Mouse (Mus musculus) heart, embryonic 10.5 days (tissue): ENCODE results near the gene Atp6ap1l. TPM values are rescaled to one million over a fixed set of nuclear protein-coding genes. Genes with fewer than 3 reads are reported as not detected.
"Not testable (repeated sequence)": the region's sequence is repeated elsewhere in the genome, so short reads cannot be mapped to it uniquely, and the experiment has no call there.

Source experiments
- DNase-seq: peaks from one replicate; pipeline ENCODE4 v3.0.0-alpha.2; 2017; ENCODE audit warnings: low spot score
- H3K27ac ChIP-seq: fragments of 300-500 bp; sonication (generic); 2 replicates; pipeline ENCODE4 v1.5.1; 2016; ENCODE audit warnings: mild to moderate bottlenecking
- H3K27me3 ChIP-seq: fragments of 300-500 bp; sonication (generic); 2 replicates; pipeline ENCODE4 v1.6.1; 2016; ENCODE audit warnings: mild to moderate bottlenecking; ENCODE audit not compliant: poor library complexity, insufficient read depth, severe bottlenecking
- H3K36me3 ChIP-seq: fragments of 300-500 bp; sonication (generic); 2 replicates; pipeline ENCODE4 v1.6.1; 2016; ENCODE audit warnings: mild to moderate bottlenecking, moderate library complexity
- H3K4me1 ChIP-seq: fragments of 300-500 bp; sonication (generic); 2 replicates; pipeline ENCODE4 v1.6.1; 2016; ENCODE audit warnings: mild to moderate bottlenecking
- H3K4me3 ChIP-seq: fragments of 300-500 bp; sonication (generic); 2 replicates; pipeline ENCODE4 v1.5.1; 2016; ENCODE audit warnings: mild to moderate bottlenecking, moderate library complexity
- H3K9me3 ChIP-seq: fragments of 300-500 bp; sonication (generic); 2 replicates; pipeline ENCODE4 v1.6.1; 2016; ENCODE audit warnings: mild to moderate bottlenecking, moderate library complexity
- WGBS: fragments of 180-500 bp; shearing (Covaris S2); methylation state at CpG from one replicate; pipeline ENCODE4 v1.1.7; 2016; 5-methylcytosine and 5-hydroxymethylcytosine counted together
- polyA plus RNA-seq: library from polyadenylated mRNA; unstranded; fragments of >200 nt; fragmentation: Nextera tagmentation; extraction: Ambion mirVana; gene quantifications from 2 replicates; pipeline ENCODE4 v1.2.1, GENCODE M21; 2016

Atp6ap1l gene
- 0.39 TPM in 1 of 2 replicates, not detected in the other for polyA plus RNA-seq

DNA sequence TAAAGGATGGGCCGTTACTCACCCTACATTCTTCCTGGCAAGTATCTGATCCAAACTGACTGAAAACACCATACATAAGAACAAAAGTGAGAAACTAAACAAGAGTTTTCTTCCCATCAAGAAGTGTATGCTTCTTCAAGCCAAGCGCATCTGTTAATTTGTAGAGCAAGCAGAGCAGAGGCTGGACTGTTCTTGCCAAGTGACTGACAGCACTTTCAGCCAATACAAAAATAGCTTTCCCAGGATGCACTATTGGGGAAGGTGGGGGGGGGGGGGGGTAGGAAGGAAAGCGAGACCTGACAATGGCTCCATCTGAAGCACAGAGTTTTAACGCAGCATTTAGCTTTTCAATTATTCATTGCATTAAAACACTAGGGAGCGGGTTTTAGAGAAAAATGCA is at the start of gene Atp6ap1l:
Gene Atp6ap1l, minus strand, starts transcription at position 180 of the 400 bp plus-strand sequence.
- H3K27me3 ChIP-seq, result no peaks in the 10 kb centered on the region
- no peaks in the 10 kb centered on the region for H3K9me3 ChIP-seq
- WGBS, result 87% methylated on average over 5 of the region's 5 CpGs
- no peak for DNase-seq
- no peak within 1 kb of the TSS for H3K27ac ChIP-seq
- no peaks in the 10 kb centered on the region; the same call in 1 of the 2 replicates for H3K4me1 ChIP-seq
- H3K4me3 ChIP-seq, result no peak within 1 kb of the TSS
- no peaks in the 10 kb centered on the region; the same call in 1 of the 2 replicates for H3K36me3 ChIP-seq

DNA sequence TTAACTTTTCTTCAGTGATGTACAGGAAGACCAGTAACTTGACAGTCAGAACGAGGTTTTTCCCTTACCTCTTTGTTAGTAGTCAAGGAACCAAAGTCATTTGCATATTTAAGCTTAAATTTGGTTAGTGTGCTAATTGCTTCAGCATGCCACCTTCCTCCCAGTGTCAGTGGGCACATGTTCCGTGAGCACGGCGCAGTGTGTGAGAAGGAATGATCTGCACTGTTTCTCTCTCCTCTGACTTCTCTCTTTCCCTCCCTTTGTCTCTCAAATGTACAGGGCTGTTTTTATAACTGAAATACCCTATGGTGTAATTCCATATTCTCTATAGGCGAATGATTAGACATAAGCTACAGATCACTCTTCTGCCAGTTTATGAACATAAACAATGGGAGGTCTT is 34.4 kb upstream of the Atp6ap1l start:
- Histone ChIP-seq H3K4me3 (no peak overlapping the region), H3K36me3 (no peaks in the 10 kb centered on the region), H3K27me3 (no peaks in the 10 kb centered on the region), H3K4me1 (no peaks in the 10 kb centered on the region), H3K27ac (no peak overlapping the region), H3K9me3 (no peaks in the 10 kb centered on the region)
- WGBS, result 79% methylated on average over 5 of the region's 5 CpGs
- no peak for DNase-seq

DNA sequence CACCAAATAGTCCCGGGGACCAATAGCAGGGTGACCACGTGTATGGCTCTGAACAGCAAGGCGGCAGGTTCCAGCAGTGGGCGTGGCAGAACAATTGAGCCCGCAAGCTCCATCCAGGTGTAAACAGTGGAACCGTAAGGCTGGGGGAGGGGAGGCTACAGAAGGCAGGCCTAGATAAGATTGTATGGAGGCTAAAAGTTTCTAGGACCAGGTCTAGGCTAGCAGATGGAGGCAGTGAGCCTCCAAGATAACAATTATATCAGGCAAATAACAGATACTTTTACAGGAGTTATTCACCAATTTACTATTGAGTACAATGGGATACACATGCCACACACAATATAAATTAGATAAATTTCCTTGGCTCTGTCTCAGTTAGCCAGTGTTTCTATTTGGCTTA is 34.0 kb upstream of the Atp6ap1l start:
- Histone ChIP-seq H3K27me3 (no peaks in the 10 kb centered on the region), H3K36me3 (no peaks in the 10 kb centered on the region), H3K9me3 (no peaks in the 10 kb centered on the region), H3K27ac (no peak overlapping the region), H3K4me1 (no peaks in the 10 kb centered on the region), H3K4me3 (no peak overlapping the region)
- peak; percentile 87 for DNase-seq
- WGBS, result 51% methylated on average over 6 of the region's 6 CpGs

DNA sequence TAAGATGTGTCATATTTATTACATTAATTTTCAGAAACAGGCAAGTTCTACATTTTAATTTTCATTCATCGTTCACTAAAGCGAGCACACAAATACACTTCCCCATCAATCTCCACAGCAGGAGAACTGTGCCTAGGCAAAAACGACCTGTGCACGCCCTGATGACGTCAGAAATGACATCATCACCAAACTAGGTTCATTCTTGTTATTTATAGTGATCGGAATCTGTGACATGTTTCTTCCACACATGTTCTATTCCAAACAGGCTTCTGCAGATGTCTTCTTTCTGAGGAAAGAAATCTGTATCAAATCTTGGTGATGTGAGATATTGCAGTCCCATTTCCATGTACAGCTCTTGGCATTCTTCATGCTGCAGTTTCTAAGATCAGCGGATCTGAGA is 30.7 kb upstream of the Atp6ap1l start:
- Histone ChIP-seq H3K4me1 (no peaks in the 10 kb centered on the region), H3K27ac (no peak overlapping the region), H3K4me3 (no peak overlapping the region), H3K9me3 (no peaks in the 10 kb centered on the region), H3K36me3 (no peaks in the 10 kb centered on the region), H3K27me3 (no peaks in the 10 kb centered on the region)
- DNase-seq, result no peak
- WGBS, result 89% methylated on average over 7 of the region's 7 CpGs

DNA sequence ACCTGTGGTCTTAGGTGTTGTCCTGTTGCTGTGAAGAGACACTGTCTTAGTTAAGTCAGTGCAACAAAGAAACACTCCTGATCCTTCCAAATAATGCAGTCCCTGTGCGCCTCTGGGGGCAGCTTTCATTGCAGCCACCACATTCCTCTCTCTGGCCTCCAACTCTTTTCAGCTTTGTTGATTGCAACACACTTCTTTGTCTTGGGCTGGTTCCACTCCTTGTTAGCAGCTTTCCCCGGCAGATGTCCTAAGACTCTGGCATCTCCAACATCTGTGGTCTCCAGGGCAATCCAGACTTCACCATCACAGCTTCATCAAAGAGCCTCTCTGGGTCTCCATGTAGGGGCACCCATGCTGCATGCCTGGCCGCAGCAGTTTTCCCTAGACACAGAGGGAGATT is 28.1 kb upstream of the Atp6ap1l start:
- no peak overlapping the region for H3K4me3 ChIP-seq
- WGBS, result 67% methylated on average over 3 of the region's 3 CpGs
- H3K36me3 ChIP-seq, result peaks cover 6% of the 10 kb centered on the region; the same call in 1 of the 2 replicates
- no peaks in the 10 kb centered on the region for H3K4me1 ChIP-seq
- no peaks in the 10 kb centered on the region for H3K27me3 ChIP-seq
- no peaks in the 10 kb centered on the region for H3K9me3 ChIP-seq
- DNase-seq, result no peak
- H3K27ac ChIP-seq, result no peak overlapping the region

DNA sequence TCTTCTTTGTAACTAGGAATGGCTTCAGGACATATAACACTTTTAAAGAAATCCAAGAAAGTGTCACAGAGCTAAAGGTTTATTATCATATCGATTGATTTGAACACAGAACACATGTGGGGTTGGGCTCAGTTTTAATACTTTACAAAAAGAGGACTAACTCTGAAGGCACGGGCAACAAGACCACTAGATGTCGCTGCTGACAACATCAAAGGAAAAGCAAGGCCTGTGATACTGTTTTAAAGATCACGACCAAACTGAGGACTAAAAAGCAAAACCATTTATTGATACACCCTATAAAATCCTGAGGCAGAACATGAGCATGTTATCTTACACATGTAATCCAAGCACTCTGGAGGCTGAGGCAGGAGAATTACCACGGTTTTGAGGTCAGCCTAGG is 24.7 kb upstream of the Atp6ap1l start:
- 22% methylated on average over 5 of the region's 5 CpGs for WGBS
- no peak overlapping the region for H3K27ac ChIP-seq
- no peaks in the 10 kb centered on the region for H3K27me3 ChIP-seq
- DNase-seq, result no peak
- no peaks in the 10 kb centered on the region for H3K9me3 ChIP-seq
- H3K4me3 ChIP-seq, result no peak overlapping the region
- H3K36me3 ChIP-seq, result peaks cover 39% of the 10 kb centered on the region
- no peaks in the 10 kb centered on the region for H3K4me1 ChIP-seq

DNA sequence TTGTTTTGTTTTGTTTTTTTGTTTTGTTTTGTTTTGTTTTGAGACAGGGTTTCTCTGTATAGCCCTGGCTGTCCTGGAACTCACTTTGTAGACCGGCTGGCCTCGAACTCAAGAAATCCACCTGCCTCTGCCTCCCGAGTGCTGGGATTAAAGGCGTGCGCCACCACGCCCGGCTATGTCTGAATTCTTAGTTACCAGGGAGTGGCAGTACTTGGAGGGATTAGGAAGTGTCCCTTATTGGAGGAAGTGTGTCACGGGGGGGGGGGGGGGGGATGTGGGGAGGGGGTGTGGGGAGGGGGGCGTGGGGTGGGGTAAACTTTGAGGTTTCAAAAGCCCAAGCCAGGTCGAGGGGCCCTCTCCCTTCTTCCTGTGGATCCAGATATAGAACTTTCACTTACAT is 23.1 kb upstream of the Atp6ap1l start:
- not testable (repeated sequence) for H3K4me3 ChIP-seq, H3K9me3 ChIP-seq, H3K4me1 ChIP-seq, H3K27me3 ChIP-seq, DNase-seq, H3K27ac ChIP-seq
- 96% methylated on average over 8 of the region's 10 CpGs for WGBS
- peaks cover 41% of the 10 kb centered on the region for H3K36me3 ChIP-seq

DNA sequence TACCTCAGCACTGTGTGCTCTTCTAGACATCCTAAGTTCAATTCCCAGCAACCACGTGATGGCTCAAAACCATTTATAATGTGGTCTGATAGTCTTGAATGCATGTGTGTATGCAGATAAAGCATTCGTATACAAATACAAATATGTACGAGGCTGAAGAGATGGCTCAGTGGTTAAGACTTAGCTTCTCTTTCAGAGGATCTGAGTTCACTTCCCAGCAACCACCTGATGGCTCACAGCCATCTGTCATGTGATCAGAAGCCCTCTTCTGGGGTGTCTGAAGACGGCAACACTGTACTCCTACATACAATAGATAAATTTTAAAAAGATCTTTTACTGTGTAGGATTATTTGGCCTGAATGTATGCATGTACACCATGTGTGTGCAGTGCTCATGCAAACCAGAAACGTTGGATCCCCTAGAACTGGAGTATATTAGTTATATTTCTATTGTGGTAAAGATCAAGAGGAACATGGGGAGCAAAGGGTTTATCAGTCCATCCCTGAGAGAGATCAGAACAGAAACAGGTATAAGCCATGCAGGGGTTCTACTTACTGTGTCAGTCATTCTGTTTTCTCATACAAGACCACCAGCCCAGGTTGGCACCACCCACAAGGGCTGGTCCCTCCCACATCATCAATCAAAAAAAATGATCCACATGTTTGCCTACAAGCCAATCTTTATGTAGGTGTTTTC is 21.9 kb upstream of the Atp6ap1l start:
- peaks cover 41% of the 10 kb centered on the region for H3K36me3 ChIP-seq
- H3K27me3 ChIP-seq, result no peaks in the 10 kb centered on the region
- H3K4me3 ChIP-seq, result no peak overlapping the region
- 70% methylated on average over 5 of the region's 5 CpGs for WGBS
- no peak overlapping the region for H3K27ac ChIP-seq
- H3K4me1 ChIP-seq, result no peaks in the 10 kb centered on the region
- no peak for DNase-seq
- no peaks in the 10 kb centered on the region for H3K9me3 ChIP-seq

DNA sequence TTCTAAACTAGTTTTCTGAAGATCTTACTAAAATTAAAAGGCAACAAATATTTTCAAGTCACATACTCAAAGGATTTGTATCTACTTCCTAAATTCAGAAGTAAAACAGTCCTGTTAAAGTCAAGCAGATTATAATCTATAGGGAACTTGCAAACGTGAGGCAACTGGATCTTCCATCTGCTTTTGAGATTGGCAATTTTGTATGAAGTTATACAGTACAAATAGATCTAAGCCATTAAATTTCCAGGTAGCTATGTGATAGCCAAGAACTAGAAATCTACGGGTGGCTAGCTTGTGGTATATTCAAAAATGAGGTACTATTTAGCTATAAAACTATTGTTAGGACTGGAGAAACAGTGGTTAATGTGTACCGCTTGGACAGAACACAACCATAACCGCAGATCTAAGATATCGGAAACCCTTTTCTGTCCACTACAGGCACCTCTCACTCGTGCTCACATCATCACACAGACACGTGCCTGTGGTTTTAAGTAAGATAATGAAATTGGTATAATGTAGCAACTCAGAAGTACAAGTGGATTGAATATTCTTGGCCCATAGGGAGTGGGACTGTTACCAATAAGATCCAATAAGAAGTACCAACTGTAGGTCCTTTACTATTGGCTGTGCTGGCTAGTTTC is 21.1 kb upstream of the Atp6ap1l start:
- no peak overlapping the region for H3K4me3 ChIP-seq
- H3K9me3 ChIP-seq, result no peaks in the 10 kb centered on the region
- WGBS, result 77% methylated on average over 7 of the region's 7 CpGs
- H3K27ac ChIP-seq, result no peak overlapping the region
- H3K4me1 ChIP-seq, result no peaks in the 10 kb centered on the region
- no peaks in the 10 kb centered on the region for H3K27me3 ChIP-seq
- no peak for DNase-seq
- H3K36me3 ChIP-seq, result peaks cover 41% of the 10 kb centered on the region

DNA sequence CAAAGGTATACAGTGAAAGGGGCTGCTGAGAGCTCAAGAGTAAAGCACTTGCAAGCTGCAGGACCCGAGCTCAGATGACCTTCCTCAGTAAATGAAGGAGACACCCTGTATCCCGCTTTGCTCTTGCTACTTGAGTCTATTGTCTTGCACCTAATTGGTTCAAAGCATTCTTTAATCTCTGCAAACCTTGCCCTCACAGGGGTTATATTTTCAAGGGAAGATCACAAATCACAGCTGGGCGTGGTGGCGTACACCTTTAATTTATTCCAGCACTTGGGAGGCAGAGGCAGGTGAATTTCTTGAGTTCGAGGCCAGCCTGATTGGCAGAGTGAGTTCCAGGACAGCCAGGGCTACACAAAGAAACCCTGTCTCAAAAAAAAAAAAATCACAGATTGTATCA is 20.0 kb upstream of the Atp6ap1l start:
- no peak overlapping the region for H3K27ac ChIP-seq
- no peaks in the 10 kb centered on the region for H3K9me3 ChIP-seq
- H3K4me1 ChIP-seq, result no peaks in the 10 kb centered on the region
- no peak overlapping the region for H3K4me3 ChIP-seq
- WGBS, result 93% methylated on average over 5 of the region's 5 CpGs
- no peaks in the 10 kb centered on the region for H3K27me3 ChIP-seq
- H3K36me3 ChIP-seq, result peaks cover 41% of the 10 kb centered on the region
- DNase-seq, result no peak

DNA sequence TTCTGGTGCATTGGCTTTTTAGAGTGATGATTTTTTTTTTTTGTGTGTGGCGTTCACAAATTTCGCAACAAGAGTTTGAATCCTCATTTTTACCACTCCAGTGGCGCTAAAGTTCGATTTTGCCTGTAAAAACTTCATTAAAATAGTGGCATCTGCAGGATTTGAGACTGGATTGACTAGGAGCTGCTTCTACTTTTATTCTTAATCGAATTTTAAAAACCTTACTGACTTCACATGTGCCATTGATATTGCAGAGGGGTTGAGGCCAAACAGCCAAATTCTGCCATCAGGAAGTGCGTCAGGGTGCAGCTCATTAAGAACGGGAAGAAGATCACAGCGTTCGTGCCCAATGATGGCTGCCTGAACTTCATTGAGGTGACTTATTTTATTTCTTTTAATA is 18.9 kb upstream of the Atp6ap1l start:
- WGBS, result 50% methylated on average over 9 of the region's 9 CpGs
- no peaks in the 10 kb centered on the region for H3K9me3 ChIP-seq
- peak overlapping the region; percentile 98 for H3K27ac ChIP-seq
- no peaks in the 10 kb centered on the region for H3K4me1 ChIP-seq
- H3K36me3 ChIP-seq, result peaks cover 41% of the 10 kb centered on the region
- no peak for DNase-seq
- peak overlapping the region; percentile 92 for H3K4me3 ChIP-seq
- no peaks in the 10 kb centered on the region for H3K27me3 ChIP-seq

DNA sequence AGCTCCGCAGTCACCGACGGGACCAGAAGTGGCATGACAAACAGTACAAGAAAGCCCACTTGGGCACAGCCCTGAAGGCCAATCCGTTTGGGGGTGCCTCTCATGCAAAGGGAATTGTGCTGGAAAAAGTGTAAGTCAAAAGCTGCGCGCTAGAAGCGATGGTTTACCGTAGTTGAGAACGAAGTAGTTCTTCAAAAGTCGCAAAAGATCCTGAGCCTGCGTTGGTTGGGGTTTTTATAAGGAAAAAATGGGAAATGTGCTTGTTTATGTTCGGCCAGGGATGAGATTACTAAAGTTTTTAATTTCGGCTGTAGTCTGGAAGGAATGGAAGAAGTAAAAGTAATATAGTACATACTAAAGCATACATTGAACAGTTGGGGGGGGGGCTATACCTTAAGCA is 18.5 kb upstream of the Atp6ap1l start:
- DNase-seq, H3K4me1 ChIP-seq, H3K27me3 ChIP-seq, H3K9me3 ChIP-seq: not testable (repeated sequence)
- WGBS, result 2% methylated on average over 13 of the region's 13 CpGs
- peak overlapping the region; percentile 92 for H3K4me3 ChIP-seq
- peak overlapping the region; percentile 98 for H3K27ac ChIP-seq
- H3K36me3 ChIP-seq, result peaks cover 39% of the 10 kb centered on the region

DNA sequence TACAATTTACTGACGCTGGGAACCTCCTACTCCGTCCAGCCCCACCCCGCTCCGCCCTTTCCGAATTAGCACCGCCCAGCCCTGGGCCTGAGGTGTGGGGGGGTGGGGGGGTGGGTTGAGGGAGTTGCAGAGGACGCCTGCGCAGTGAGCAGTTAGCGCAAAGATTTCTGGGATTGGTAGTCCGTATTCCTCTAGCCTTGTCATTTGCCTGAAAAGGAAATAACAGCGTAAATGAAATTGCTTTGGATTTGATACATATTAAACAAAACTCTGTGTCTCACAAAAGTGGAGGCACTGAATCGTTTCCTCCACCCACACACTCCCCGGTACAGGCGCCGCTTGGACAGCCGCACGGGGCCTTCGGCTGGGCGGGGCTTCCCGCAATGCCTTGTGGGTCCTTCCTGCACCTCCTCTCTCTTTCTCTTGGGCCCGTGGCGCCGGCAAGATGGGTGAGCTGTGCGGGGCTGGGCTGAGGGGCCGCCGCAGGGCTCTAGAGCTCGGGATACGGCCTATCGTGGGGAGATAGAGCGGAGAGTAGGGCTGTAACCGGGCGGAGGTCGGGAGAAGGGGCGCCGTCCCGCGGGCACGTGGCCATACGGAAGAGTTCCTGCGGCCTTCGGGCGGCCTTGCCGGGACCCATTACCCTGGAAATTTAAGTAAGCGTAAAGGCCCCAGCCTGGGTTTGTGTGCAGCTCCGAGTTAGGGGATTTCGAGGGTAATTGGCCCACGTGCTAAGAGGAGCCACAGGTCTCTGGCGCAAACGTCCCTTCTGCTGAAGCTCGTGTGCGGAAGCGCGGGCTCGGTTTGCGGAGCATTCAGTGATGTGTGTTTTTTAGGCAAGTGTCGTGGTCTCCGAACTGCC is 17.8 kb upstream of the Atp6ap1l start, which contains the start of gene Rps23:
Gene Rps23, plus strand, starts transcription at position 208 of the 862 bp plus-strand sequence.
- no peaks in the 10 kb centered on the region for H3K27me3 ChIP-seq
- no peaks in the 10 kb centered on the region for H3K9me3 ChIP-seq
- H3K4me1 ChIP-seq, result no peaks in the 10 kb centered on the region
- WGBS, result under 1% methylated on average over 57 of the region's 57 CpGs
- H3K4me3 ChIP-seq, result peak within 1 kb of the TSS; percentile 92
- peak; percentile 97 for DNase-seq
- peak within 1 kb of the TSS; percentile 98 for H3K27ac ChIP-seq
- peaks cover 33% of the 10 kb centered on the region for H3K36me3 ChIP-seq
